Mouse (Mus musculus): ENCODE measurements around the gene Prr12. TPM values are rescaled to one million over a fixed set of nuclear protein-coding genes. Genes with fewer than 3 reads are reported as not detected.
"Not testable (repeated sequence)": the region's sequence is repeated elsewhere in the genome, so short reads cannot be mapped to it uniquely, and the experiment has no call there.

The Prr12 gene
- total RNA-seq (2021) = 10 to 100 TPM; 14.1 to 16.1 TPM
- long read RNA-seq, experiment 1, partial matches to known transcripts = 2 of 3 reads
- long read RNA-seq, experiment 1, other reads (novel, unspliced or antisense) = 0 of 3 reads
- long read RNA-seq, experiment 2, partial matches to known transcripts = 4 of 8 reads
- long read RNA-seq, experiment 2, other reads (novel, unspliced or antisense) = 3 of 8 reads

- no peak for DNase-seq
These were observed at the start of gene Prr12 for GRCm38 (mm10) chr7:45052862-45053116. Gene Prr12, minus strand, starts transcription at chr7:45052881.

- no peak for DNase-seq
These were observed 49.8 kb upstream of the Prr12 start for GRCm38 (mm10) chr7:45102441-45102840.

DNA sequence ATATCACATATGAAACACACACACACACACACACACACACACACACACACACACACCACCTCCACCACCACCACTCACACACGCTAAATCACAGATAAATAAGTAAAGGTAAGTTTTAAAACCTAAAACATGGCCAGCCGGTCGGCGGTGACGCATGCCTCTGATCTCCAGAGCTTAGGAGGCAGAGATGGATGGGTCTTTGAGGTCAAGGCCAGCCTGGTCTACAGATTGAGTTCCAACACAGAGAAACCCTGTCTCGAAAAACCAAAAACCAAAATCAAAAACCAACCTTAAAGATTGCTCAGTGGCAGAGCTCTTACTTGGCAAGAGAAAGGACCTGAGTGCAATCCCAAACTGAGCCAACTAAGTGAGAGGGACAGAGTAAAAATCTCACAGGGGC is 47.4 kb upstream of the Prr12 start:
- DNase-seq = no peak

GRCm38 (mm10) chr7:45098541-45099240 is 46.0 kb upstream of the Prr12 start:
- no peak for DNase-seq

DNA sequence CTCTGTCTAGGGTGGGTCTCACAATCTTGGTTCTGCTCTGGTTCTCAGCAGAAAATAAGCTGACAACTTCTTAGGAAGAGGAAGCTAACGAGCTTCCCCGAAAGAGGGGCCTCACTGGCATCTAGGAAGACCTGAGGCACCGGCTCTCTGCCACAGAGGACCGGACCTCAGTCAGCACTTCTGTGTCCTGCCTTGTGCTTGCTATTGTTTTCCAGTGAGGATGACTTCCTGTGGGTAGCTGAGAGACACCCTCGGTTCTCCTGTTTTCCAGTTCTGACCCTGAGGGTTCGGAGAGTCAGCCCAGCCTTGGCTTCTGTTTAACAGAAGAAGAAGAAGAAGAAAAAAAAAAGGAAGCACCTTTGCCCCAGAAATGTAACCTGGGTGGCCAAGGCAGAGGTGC is 44.8 kb upstream of the Prr12 start:
- no peak for DNase-seq

DNA sequence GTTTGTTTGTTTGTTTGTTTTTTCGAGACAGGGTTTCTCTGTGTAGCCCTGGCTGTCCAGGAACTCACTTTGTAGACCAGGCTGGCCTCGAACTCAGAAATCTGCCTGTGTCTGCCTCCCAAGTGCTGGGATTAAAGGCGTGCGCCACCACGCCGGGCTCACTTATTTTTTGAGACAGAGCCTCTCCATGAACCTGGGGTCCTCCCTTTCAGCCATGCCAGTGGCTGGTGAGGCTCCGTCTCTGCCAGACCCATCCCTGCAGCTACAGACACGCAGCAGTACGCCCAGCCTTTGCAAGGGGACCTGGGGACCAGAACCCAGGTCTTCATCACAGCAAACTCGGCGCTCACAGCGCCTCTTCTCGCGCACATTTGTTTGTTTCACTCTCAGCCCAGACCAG is 43.3 kb upstream of the Prr12 start:
- not testable (repeated sequence) for DNase-seq

GRCm38 (mm10) chr7:45095367-45095766 is 42.7 kb upstream of the Prr12 start:
- peak; percentile 49 for DNase-seq

GRCm38 (mm10) chr7:45094121-45094520 is 41.4 kb upstream of the Prr12 start:
- no peak for DNase-seq

GRCm38 (mm10) chr7:45093516-45093905 is 40.8 kb upstream of the Prr12 start:
- DNase-seq = no peak

DNA sequence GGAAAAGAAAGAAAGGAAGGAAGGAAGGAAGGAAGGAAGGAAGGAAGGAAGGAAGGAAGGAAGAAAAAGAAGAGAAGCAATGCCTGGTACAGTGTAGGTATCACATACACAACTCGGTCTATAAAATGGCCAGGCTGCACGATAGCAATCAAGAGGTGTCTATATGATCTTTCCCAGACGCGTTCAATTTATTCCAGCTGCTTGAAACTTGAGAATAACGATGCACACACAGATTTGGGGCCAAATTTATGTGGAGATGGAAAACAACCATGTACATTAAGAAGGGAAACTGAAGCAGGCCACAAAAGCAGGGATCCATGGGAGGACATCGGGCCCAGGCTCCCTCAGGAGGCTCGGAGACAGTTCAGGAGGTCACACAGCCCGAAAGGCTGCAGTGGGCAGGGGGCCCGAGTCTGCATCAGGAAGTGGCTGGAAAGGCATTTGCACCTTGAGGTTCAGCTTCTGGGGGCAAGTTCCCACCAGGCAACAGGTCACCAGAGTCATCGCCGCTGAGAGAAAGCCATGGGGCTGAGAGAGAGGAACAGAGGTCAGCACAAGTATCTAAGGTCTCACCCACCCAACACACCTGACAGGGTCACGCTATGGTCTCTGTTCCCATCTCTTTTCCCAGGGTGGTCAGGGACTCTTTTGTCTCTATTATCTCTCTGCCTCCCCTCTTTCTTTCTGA is 40.3 kb upstream of the Prr12 start:
- no peak for DNase-seq

DNA sequence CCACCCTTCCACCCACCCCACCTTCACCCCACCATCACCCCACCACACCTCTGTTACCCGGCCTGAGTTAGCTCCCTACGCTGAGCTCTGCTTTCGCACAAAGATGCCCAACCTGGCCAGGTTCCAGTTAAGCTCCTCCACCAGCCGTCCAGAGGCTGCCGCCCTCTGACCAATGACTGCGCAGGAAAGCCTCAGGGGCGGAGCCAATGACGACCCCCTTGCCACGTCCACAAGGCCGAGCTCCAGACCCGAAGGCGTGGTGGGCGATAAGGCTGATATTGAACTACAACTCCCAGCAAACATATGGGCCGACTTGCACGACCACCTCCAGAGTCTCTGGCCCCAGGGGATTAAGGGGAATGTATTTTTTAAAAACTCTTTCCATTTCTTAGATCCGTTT is 39.4 kb upstream of the Prr12 start, which contains the start of gene Rcn3:
TSS of gene Rcn3 (minus strand) at position 174 of the 400 bp plus-strand sequence.
- DNase-seq = peak; percentile 88

DNA sequence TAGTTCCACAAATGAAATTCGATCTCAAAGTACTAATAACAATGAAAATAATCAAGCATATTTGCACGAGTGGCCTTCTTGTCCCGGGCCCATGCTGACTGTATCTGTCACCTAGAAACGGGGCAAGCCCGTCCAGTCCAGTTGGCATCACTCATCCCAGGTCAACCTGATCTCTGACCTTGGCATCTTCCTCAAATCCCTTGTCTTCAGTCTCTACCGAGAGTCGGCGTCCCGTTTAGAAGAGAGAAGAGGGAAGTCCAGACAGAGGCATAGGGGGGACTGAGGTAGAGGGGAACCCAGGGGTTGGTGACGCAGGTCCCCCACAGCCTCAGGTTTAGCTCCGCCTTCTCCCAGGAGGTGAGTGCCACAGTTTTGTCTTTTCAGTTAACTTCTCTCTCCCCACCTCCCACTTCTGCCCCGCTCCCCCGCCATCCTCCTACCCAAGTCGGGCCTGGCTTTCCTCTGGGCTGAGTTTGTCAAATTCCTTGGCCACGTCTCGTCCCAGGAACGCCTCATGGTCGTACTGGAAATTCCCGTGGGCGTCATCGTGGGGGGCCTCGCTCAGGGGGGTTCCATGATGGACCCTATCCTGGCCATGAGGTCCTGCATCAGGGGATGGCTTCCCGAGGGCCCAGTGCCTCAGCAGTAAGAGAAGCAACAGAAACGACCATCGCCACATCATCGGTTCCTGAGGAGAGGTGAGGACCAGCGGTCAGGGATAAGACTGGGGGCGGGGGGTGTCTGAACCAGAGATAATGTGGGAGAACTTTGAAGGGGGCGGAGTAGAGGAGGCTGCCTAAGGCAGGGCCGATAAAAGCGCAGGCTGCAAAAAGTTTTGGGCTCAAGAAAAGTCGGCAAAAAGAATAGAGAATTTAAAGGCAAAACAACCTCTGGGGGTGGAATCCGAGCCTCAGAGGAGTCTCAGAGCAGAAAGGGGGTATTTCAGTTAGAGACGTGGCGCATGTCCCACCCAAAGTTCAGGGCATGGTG is 38.6 kb upstream of the Prr12 start:
- no peak for DNase-seq

DNA sequence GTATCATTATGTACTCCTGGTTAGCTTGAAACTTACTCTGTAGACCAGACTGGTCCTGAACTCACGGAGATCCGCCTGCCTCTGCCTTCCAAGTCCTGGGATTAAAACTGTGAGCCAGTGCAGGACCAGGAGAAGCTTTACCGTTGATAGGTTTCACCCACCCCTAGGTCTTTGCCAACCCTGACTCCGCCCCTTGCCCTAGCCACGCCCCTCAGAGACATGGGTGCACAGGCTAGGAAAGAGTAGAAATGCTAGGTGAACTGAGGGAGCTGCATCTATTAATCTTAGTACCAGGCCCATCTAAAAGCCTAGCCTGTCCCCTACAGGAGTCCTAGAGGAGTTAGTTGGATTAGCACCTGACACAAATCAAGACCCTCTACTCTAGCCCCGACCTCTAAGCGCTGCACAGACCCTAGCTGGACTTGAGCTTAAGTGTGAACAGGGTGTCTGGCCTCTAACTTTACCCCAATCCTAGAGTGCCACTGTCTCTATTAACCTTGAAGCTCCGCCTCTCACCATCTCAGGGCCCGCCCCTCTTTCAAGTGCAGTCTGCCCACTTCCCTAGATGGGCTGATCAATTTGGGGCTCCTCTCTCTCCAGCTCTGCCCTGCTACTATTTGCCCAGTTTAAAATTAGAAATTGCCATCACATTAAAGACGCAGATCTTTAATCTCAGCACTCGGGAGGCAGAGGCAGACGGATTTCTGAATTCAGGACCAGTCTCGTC is 37.7 kb upstream of the Prr12 start:
- DNase-seq = no peak

DNA sequence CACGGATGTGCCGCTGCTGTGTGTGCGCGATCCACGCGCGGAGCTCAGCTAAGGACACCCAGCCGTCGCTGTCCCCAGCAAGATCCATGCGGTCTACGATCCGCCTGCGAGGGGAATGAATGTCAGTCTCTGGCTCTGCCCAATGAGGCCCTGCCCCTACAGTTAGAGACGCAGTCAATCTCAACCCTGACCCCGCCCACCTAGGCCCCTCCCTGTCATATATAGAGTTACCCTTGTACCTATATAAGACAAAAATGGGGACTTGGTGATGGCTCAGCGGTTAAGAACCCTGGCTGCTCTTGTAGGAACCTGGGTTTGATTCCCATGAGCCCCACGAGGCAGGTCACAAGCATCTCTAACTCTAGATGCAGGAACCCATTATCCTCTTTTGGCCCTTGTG is 35.9 kb upstream of the Prr12 start:
- DNase-seq = no peak

DNA sequence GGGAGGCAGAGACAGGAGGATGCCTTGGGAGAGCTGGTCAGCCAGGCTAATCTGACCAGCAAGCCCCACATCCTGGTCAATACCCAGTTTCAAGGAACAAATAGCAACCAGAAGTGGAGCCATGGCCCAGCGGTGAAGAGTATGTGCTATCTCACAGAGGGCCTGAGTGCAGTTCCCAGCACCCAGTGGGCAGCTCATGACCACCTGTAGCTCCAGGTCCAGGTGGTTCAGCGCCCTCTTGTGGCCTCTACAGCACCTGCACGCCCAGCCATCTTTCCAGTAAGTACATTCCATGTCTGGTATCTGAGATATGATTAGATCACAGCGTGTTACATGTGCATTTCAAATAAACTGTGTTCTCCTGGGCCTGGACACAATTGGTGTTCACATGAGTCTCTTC is 33.4 kb upstream of the Prr12 start:
- DNase-seq = no peak

- no peak for DNase-seq
These were observed 30.7 kb upstream of the Prr12 start for GRCm38 (mm10) chr7:45083300-45083890.

DNA sequence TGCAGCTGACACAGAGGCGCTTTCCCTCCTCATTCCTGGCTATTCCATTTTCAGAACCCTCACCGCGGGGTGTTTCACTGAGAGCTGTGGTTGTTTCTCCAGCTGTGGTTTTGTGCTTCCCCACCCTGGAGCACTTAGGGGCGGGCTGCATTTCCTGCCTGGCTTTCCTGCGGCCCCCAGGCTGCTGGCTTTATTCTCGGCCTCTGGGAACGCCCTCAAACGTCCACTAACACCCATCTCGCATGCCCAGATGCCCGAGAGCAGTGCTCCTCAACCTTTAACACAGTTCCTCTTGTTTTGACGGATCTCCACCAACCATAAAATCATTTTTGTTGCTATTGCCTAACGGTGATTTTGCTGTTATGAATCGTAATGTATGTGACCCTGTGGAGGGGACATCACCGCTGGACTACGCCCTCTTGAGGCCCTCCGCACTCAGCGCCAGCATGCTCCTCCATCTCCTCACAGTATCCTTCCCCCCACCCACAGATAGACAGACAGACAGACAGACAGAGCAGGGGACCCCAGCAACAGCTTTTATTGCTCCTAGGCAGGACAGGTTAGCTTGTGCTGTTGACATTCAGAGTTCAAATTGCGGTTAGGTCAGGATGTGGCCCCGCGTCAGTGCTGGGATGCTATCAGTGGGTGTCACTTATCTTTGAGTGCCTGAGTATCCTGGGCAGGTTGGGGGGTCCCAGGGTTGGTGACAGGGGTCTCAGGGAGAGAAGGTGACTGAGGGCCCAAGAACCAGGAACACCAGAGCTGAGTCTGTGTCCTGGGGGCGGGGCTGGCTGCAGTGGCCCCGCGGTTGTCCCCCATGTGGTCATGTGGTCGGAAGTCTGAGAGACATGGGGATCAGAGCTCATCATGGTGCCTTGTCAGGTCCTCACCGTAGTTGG is 30.0 kb upstream of the Prr12 start:
- DNase-seq = peak; percentile 72

DNA sequence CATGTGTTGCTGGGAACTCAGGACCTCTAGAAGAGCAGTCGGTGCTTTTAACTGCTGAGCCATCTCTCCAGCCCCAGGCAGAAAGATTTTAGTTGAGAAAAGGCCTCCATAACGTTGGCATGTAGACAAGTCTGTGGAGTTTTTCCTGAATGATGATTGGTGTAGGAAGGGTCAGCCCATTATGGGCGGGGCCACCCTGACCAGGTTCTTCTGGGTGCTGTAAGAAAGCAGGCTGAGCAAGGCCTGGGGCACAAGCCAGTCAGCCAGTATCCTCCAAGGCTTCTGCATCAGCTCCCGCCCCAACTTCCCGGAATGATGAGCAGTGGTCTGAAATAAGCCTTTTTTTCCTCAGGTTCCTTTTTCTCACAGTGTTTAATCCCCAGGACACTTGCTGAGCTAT is 28.3 kb upstream of the Prr12 start:
- DNase-seq = no peak

- DNase-seq = peak; percentile 82
These were observed 27.2 kb upstream of the Prr12 start for GRCm38 (mm10) chr7:45079856-45080255.

GRCm38 (mm10) chr7:45078513-45078912 is 25.8 kb upstream of the Prr12 start:
- DNase-seq = peak; percentile 67

Measured in gastrocnemius, postnatal 25 days (tissue).